Mouse (Mus musculus): ENCODE data around the gene Ttc23. TPM values are rescaled to one million over a fixed set of nuclear protein-coding genes. Genes with fewer than 3 reads are reported as not detected.

Gene Ttc23
- total RNA-seq (2017) = 5.6 to 12.5 TPM (median 6.6 TPM) in 3 replicates

DNA sequence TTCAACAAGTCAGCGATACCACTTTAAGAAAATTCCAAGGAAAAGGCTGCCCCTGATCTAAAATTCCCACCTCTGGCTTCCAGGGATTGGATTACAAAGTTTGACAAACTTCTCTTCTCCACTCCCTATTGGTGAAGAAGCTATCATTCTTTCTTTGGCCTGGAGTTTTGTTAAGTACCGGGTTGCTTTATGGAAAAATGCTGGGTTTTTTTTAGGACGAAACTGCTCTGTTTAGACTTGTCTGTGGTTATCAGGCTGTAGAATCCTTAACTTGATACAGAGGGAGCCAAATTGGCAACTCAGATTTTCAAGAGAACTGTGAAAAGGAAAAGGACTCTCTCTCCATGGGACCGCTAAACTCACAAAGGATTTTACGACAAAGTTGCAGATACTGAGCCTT, at the start of gene Ttc23:
Ttc23 (plus strand) TSS at position 134 of the 400 bp plus-strand sequence.
- no peak for ATAC-seq (replicated peaks; ENCODE audit: insufficient number of reproducible peaks, low FRiP score, low TSS enrichment, poor library complexity, severe bottlenecking)

DNA sequence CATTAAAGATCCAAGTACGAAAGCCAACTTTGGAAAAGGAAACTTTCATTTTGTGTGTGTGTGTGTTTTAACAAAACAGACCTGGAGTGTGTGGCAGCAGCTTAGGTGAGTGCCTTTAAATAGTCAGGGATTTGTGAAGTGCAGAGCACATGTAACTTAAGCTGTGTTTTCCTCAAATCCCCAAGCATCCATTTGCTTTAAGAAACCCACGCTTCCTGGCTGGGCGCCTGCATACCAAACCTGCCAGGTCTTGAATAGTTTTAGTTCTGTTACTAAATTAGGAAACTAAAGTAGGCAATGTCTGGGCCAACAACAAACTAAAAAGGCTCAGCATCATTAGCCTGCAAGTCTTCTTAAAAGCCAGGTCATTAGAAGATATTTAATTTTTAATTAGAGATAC, 49.2 kb upstream of the Ttc23 start:
- ATAC-seq (replicated peaks; ENCODE audit: insufficient number of reproducible peaks, low FRiP score, low TSS enrichment, poor library complexity, severe bottlenecking) = no peak

DNA sequence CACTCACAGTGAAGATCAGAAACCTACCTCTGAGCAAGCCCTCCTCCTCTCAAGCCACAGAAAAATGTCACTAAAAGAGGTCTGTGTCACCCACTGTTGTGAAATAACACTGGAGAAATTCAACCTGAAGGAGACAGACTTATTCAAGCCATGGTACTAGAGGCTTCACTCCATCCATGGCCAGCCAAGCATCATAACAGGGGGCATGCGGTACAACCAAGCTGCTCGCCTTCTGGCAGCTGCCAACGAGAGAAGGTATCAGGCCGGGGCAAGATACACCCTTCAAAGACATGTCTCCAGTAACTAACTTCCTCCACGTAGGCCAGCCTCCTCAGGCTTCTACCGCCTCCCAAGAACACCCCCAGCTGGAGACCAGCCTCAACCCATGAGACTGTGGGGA, 42.1 kb upstream of the Ttc23 start:
- no peak for ATAC-seq (replicated peaks; ENCODE audit: insufficient number of reproducible peaks, low FRiP score, low TSS enrichment, poor library complexity, severe bottlenecking)

DNA sequence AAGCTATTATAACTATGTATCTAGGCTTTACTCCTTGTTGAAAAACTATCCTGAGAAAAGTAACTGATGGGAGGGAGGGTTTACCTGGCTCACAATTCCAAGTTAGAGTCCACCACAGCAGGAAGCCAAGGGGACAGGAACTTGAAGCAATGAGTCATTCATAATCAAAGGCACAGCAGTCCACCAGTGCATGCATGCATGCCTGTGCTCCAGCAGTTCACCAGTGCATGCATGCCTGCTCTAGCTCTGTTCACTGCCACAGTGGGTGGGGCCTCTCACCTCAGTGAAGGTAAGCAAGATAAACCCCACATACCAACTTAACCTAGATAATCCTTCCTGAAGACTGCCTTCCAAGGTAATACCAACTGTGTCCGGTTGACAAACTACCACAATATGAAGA, 41.0 kb upstream of the Ttc23 start:
- ATAC-seq (replicated peaks; ENCODE audit: insufficient number of reproducible peaks, low FRiP score, low TSS enrichment, poor library complexity, severe bottlenecking) = no peak

DNA sequence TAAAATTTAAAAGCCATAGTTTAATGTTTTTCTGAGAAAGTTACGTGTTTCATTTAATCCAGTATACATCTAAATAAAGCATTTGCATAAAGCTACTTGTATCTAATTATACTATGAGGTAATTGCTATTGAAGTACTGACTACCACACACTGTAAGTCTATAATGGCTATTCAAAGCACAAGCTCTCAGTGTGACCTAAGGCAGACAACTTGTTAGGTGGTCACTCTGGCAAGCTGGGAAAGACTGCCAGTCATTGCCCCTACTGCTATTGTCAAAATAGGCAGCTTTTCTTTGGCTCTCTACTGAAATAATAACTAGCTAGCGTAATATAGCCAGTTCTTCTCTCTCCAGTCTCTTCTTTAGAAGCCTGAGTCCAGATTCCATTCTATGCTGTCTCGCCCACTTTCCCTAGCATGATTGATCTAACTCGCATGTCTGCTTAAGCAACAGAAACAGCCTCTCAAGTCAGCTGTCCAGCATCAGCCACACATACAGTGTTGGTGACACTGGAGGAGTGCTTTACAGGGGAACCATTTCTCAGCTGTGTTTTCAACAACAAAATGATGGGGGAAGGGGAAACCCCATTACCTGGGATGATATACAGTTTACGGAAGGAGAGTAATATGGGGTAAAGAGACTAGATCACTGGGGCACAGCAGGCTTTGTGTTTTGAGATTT, 39.4 kb upstream of the Ttc23 start:
- no peak for ATAC-seq (replicated peaks; ENCODE audit: insufficient number of reproducible peaks, low FRiP score, low TSS enrichment, poor library complexity, severe bottlenecking)

DNA sequence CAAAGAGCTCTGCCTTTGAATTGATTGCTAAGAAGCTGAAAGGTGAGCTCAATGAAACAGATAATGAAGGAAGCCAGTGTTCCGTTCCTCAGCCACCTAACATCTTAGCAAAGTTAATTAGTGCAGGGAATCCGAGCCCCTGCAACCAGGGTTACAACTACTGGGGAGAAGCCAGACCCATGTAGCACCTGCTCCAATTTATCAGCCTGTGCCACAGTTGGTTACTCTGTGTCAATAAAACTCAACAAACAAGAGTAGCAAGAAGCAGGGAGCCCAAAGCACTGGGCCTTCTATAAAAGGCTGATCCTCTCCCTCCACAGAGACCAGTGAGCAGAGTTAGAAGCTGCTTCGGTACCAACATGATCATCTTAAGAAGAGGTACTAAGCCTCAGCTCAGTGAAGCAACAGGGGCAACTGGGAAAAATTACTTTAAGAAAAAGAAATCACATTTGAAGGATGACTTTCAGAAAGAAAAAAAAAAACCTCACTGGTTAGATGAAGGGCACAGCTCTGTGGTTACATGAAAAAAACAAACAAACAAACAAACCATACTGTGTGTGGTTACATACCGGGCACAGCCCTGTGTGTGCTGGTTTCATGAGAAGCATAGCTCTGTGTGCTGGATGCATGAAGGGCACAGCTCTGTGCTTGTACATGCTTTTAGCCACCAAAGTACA, 38.7 kb upstream of the Ttc23 start:
- ATAC-seq (replicated peaks; ENCODE audit: insufficient number of reproducible peaks, low FRiP score, low TSS enrichment, poor library complexity, severe bottlenecking) = no peak

DNA sequence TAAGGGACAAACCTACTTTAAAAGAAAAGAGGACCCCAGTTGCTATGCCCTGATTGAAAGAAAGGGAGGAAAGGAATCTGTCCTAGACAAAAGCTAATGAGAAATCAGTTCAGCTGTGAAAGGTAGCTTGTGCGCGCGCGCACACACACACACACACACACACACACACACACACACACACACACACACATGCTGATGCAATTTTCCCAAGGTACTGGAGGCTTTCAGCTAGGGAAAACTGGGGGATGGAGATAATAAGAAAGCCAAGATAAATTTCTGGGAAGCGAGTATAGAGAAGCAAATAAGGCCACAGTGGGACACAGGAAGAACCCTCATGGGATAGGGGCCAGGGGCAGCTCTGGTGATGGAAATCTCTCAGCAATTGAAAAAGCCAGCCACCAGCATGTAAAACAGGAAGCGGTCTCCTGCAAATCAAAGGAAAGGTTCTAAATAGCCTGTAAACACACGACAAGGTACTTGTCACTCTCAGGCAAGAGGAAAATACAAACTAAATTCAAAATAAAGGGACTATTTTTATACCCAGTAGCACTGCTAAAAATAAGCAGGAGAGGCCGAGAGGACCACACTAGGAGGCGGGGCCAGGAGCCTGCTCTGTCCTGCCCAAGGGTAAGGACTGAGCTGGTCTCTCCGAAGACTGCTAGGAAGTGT, 33.3 kb upstream of the Ttc23 start:
- ATAC-seq (replicated peaks; ENCODE audit: insufficient number of reproducible peaks, low FRiP score, low TSS enrichment, poor library complexity, severe bottlenecking) = no peak

DNA sequence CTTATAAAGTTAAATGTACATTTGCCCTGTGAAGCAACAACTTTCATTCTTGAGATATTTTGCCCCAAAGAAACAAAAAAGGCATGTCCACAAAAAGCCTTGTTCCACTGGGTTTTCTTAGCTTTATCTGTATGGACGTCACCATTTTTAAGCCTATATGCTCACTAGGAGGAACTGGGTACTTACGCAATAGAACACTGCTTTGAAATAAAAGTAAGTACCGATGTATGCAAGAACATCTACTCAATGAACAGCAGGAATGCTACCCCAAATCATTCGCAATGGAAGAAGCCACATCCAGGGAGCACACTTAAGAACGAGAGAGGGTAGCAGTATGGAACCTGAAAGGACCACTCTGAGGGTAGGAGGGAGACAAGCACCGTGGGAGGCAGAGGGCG, 32.7 kb upstream of the Ttc23 start:
- ATAC-seq (replicated peaks; ENCODE audit: insufficient number of reproducible peaks, low FRiP score, low TSS enrichment, poor library complexity, severe bottlenecking) = peak; percentile 61

DNA sequence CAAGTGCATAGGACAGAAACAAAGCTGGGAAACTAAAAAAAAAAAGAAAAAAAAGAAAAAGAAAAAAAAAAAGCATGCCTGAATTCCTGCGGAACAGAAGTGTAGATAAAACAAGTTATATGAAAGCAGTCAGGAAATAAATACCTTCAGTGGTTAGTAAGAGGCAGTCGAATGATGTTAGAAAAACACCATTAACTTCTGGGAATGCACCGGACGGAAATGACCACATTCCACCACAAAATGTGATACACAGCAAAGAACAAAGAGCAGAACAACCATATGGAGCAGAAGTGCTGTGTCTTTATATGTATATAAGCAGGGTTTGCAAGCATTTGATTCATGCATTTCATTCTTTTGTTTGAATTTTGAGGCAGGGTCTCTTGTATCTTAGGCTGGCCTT, 30.3 kb upstream of the Ttc23 start:
- ATAC-seq (replicated peaks; ENCODE audit: insufficient number of reproducible peaks, low FRiP score, low TSS enrichment, poor library complexity, severe bottlenecking) = no peak

DNA sequence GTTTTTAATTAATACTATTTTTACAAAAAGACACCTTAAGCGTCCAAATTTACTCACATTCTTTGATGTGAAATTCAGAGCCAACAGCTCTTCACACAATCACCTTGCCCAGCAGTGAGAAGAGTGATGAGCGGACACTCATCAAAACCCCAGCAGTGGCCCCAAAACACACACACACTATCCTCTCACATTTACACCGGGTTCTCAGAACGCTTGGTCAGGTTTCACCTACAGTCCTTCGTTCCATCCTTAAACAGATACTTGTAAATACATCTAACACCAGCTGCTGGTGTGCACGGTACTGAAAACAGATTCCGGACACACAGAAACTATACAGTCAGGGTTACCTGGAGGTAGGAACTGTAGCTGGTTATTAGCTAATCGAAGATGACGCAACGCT, 29.6 kb upstream of the Ttc23 start:
- ATAC-seq (replicated peaks; ENCODE audit: insufficient number of reproducible peaks, low FRiP score, low TSS enrichment, poor library complexity, severe bottlenecking) = no peak

DNA sequence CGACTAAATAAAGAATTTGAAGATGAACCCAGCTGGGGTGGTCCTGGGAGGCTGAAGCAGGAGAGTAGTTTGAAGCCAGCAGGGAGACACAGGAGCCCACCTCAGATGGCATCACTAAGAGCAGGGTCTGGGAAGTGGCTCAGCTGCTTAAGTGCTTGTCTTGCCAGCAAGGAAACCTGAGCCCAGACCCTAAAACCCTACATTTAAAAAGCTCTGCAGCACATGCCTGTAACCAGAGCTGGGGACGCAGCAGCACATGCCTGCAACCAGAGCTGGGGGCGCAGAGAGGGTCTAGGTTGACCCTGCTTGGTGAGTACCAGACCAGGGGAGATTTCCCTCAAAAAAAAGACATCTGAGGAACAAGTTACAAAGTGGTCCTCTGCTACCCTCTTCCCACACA, 28.9 kb upstream of the Ttc23 start:
- ATAC-seq (replicated peaks; ENCODE audit: insufficient number of reproducible peaks, low FRiP score, low TSS enrichment, poor library complexity, severe bottlenecking) = no peak

DNA sequence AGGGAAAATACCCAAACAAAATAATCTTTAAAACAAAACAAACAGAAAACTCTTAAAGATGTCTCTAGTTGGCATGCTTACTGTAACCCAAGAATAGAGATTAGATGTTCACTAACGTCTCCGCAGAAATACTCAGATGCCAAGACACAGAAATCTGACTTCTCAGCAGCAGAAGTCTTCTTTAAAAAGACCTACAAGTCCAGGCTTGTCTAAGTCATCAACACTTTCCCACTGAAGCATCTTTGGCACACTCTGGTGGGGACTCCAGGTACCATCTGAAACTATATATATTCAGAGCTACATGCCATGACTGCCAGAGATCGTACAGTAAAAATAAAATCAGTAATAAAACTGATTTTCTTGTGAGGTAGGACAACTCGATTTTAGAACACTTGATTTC, 27.4 kb upstream of the Ttc23 start:
- ATAC-seq (replicated peaks; ENCODE audit: insufficient number of reproducible peaks, low FRiP score, low TSS enrichment, poor library complexity, severe bottlenecking) = no peak

DNA sequence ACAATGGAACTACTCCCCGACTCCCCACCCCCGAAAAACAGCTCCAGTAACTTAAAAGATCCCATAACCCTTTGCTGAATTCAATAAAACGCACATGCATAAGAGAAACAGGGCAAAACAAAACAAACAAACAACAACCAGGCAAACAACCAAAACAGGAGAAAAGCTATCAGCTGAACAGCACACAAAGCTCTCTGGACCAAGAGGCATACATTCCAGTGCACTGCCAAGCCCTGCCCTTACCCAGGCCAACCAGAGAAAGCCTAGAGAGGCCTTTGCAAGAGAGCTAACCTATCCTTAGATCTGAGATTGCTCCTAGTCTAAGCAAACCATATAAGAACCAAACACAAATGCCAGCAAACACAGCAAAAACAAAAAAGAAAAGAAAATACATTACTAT, 25.1 kb upstream of the Ttc23 start:
- ATAC-seq (replicated peaks; ENCODE audit: insufficient number of reproducible peaks, low FRiP score, low TSS enrichment, poor library complexity, severe bottlenecking) = no peak

DNA sequence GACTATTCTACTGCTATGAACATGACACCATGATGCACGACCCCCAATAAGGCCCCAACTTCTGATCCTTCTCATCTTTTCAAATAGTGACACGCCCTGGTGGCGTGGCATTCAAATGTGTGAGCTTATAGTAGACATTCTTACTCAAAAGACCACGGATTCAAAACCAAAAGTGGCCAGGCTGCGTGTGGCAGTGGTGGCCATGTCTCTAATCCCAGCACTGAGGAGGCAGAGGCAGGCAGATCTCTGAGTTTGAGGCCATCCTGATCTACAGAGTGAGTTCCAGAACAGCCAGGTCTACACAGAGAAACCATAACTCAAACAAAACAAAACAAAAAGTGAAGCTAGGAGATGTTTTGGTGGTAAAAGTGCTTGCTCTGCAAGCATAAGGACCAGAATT, 20.5 kb upstream of the Ttc23 start:
- no peak for ATAC-seq (replicated peaks; ENCODE audit: insufficient number of reproducible peaks, low FRiP score, low TSS enrichment, poor library complexity, severe bottlenecking)

DNA sequence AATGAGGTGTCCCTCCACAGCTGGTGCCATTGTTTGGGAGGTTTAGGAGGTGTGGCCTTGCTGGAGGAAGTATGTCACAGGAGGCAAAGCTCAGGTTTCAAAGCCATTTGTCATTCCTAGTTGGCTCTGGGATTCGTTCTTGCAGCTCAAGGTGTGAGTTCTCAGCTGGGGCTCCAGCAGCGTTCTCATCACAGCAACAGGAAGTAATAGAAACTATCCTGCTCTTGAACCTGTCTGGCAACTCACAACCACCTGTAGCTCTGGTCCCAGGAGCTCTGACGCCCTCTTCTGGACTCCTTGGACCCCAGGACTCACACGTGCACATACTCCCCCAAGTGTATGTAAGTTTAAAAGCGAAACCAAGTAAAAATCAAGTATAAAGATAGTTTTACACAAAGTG, 17.5 kb upstream of the Ttc23 start:
- ATAC-seq (replicated peaks; ENCODE audit: insufficient number of reproducible peaks, low FRiP score, low TSS enrichment, poor library complexity, severe bottlenecking) = no peak

DNA sequence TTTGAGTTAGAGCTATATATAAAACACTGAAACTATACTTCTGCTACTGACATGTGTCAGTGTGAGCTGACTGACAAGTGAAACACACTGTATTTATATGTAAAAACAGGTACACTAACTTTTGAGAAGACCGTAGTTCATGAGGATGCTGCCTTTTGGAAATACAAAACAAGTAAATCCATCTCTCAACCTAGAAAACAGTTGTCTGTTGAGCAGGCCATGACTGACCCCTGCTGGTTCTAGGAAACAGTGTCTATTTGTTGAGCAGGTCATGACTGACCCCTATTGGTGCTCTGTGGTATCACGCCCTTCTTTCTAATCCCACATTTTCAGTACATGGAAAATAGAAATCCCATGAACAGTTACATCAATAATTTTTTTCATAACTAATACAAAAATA, 16.4 kb upstream of the Ttc23 start:
- ATAC-seq (replicated peaks; ENCODE audit: insufficient number of reproducible peaks, low FRiP score, low TSS enrichment, poor library complexity, severe bottlenecking) = peak; percentile 95

DNA sequence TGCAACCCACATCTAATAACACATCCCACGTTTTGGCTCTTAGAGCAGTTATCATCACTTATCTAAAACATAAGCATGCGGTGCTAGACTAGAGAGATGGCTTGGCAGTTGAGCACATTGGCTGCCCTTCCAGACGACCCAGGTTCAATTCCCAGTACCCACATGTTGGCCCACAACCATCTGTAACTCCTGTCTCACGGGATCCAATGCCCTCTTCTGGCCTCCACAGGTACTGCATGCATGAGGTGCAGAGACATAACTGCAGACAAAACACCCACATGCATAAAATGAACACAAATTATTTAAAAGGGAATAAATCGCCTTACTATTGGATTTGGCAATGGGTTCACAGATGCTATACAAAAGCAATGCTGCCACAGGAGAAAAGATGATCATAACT, 14.8 kb upstream of the Ttc23 start:
- no peak for ATAC-seq (replicated peaks; ENCODE audit: insufficient number of reproducible peaks, low FRiP score, low TSS enrichment, poor library complexity, severe bottlenecking)

DNA sequence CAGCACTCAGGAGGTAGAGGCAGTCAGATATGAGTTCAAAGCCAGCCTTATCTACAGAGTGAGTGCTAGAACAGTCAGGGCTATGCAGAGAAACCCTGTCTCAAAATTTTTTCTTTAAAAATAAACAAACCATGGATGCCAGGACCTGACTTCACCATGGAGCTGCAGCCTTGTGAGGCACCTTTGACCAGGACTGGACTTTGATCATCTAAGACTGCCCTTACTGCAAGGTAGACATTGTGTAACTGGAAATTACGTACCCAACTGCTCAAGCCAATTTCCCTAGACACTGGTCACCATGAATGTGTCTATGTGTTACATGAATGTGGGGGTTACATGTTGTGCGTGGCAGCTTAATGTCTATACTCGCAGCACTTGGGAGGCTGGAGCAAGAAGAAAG, 13.0 kb upstream of the Ttc23 start:
- ATAC-seq (replicated peaks; ENCODE audit: insufficient number of reproducible peaks, low FRiP score, low TSS enrichment, poor library complexity, severe bottlenecking) = no peak

DNA sequence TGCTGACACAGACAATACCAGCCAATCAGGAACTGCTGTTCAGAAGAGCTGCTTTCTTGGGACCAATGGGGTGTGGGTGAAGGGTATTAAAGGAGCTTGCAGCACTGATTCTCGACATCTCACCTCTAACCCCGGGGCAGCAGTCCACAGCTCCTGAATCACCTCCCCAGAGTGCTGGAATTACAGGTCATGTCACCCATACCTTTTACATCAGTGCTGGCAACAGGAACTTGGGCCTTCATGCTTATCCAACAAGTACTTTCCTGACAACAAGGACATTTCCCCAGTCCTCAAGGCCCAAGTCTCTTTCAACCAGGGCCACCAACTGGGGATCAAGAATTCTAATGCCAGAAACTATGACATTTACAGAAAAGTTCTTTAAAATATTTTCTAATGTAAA, 11.0 kb upstream of the Ttc23 start:
- no peak for ATAC-seq (replicated peaks; ENCODE audit: insufficient number of reproducible peaks, low FRiP score, low TSS enrichment, poor library complexity, severe bottlenecking)

DNA sequence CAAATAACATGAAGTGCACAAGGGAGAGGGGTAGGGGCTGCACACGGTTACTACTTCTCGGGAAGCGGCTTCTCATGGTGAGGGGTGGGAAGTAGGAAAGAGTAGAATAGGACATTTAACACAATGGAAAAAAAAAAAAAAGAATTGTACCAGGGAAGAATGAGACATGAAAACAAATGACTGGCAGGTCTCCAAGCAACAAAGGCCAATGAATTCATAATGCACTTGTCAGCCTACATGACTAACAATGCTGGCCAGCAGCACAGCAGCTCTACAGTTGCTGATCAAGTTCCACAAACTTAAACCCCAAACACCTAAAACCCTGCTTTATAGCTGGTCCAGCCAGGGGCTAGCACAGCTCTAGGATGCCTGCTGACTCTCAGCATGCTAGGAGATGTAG, 8.2 kb upstream of the Ttc23 start:
- no peak for ATAC-seq (replicated peaks; ENCODE audit: insufficient number of reproducible peaks, low FRiP score, low TSS enrichment, poor library complexity, severe bottlenecking)
